ENCODE assay signal across 30 mouse cellular contexts in genomic region chr10:46333231-46333630, GRCm38 (mm10).
"Had no signal": no experiment of that assay in that cellular context is flagged by ENCODE, and none has a peak within 500 bp of the region (broad histone marks: within the 10 kb centered on the region; RNA-seq: fewer than 3 reads in every experiment).

No protein-coding gene starts in this region.

- H3K9me3 ChIP-seq: limb, embryonic 10.5 days; limb, embryonic 12.5 days; limb, embryonic 13.5 days; limb, embryonic 15.5 days; liver, embryonic 12.5 days; liver, embryonic 13.5 days; liver, embryonic 15.5 days; lung, embryonic 15.5 days; megakaryocyte, embryonic 14.5 days; midbrain, embryonic 10.5 days; midbrain, embryonic 12.5 days; midbrain, embryonic 13.5 days; midbrain, embryonic 15.5 days; neural tube, embryonic 12.5 days had no signal

- H3K27ac ChIP-seq: limb, embryonic 10.5 days; limb, embryonic 12.5 days; limb, embryonic 13.5 days; limb, embryonic 15.5 days; liver, embryonic 12.5 days; liver, embryonic 13.5 days; liver, embryonic 14.5 days; liver, embryonic 15.5 days; lung, embryonic 15.5 days; macrophage; midbrain, embryonic 10.5 days; midbrain, embryonic 12.5 days; midbrain, embryonic 13.5 days; midbrain, embryonic 15.5 days; neural tube, embryonic 12.5 days had no signal

- H3K4me2 ChIP-seq: limb, embryonic 12.5 days; limb, embryonic 13.5 days; limb, embryonic 15.5 days; liver, embryonic 11.5 days; liver, embryonic 12.5 days; liver, embryonic 13.5 days; liver, embryonic 15.5 days; lung, embryonic 15.5 days; midbrain, embryonic 11.5 days; midbrain, embryonic 12.5 days; midbrain, embryonic 13.5 days; midbrain, embryonic 15.5 days; neural tube, embryonic 12.5 days had no signal

- DNase-seq: left cerebral cortex, postnatal 4 days; liver; liver, embryonic 13.5 days; liver, postnatal 0 days; lung, adult 2 months; lung, postnatal 10 days; lung, postnatal 14 days; lung, postnatal 36 days; lung, postnatal 4 days; midbrain, embryonic 14.5 days had no signal

- H3K4me3 ChIP-seq: limb, embryonic 10.5 days; limb, embryonic 12.5 days; limb, embryonic 13.5 days; limb, embryonic 15.5 days; liver, embryonic 12.5 days; liver, embryonic 13.5 days; liver, embryonic 15.5 days; lung, embryonic 15.5 days; megakaryocyte, embryonic 14.5 days; midbrain, embryonic 10.5 days; midbrain, embryonic 12.5 days; midbrain, embryonic 13.5 days; midbrain, embryonic 15.5 days; myocyte; neural tube, embryonic 12.5 days had no signal

- H3K36me3 ChIP-seq: limb, embryonic 10.5 days; limb, embryonic 12.5 days; limb, embryonic 13.5 days; limb, embryonic 15.5 days; liver, embryonic 12.5 days; liver, embryonic 13.5 days; liver, embryonic 15.5 days; lung, embryonic 15.5 days; midbrain, embryonic 10.5 days; midbrain, embryonic 12.5 days; midbrain, embryonic 13.5 days; midbrain, embryonic 15.5 days; neural tube, embryonic 12.5 days had no signal

- H3K4me1 ChIP-seq: limb, embryonic 10.5 days; limb, embryonic 12.5 days; limb, embryonic 13.5 days; limb, embryonic 15.5 days; liver, embryonic 12.5 days; liver, embryonic 13.5 days; liver, embryonic 15.5 days; lung, embryonic 15.5 days; megakaryocyte, embryonic 14.5 days; midbrain, embryonic 10.5 days; midbrain, embryonic 12.5 days; midbrain, embryonic 13.5 days; midbrain, embryonic 15.5 days; neural tube, embryonic 12.5 days had no signal

- H3K27me3 ChIP-seq: limb, embryonic 12.5 days; limb, embryonic 13.5 days; limb, embryonic 15.5 days; liver, embryonic 12.5 days; liver, embryonic 13.5 days; liver, embryonic 15.5 days; lung, embryonic 15.5 days; megakaryocyte, embryonic 14.5 days; midbrain, embryonic 12.5 days; midbrain, embryonic 13.5 days; midbrain, embryonic 15.5 days; neural tube, embryonic 12.5 days had no signal

- ATAC-seq: liver, embryonic 12.5 days; liver, postnatal 0 days; lung, postnatal 0 days; midbrain, embryonic 13.5 days; midbrain, embryonic 15.5 days; midbrain, embryonic 16.5 days had no signal

- H3K9ac ChIP-seq: limb, embryonic 12.5 days; limb, embryonic 13.5 days; limb, embryonic 15.5 days; liver, embryonic 12.5 days; liver, embryonic 13.5 days; liver, embryonic 14.5 days; liver, embryonic 15.5 days; liver, postnatal 0 days; lung, embryonic 15.5 days; midbrain, embryonic 12.5 days; midbrain, embryonic 13.5 days; midbrain, embryonic 15.5 days; neural tube, embryonic 12.5 days had no signal
